In the genomic region with DNA sequence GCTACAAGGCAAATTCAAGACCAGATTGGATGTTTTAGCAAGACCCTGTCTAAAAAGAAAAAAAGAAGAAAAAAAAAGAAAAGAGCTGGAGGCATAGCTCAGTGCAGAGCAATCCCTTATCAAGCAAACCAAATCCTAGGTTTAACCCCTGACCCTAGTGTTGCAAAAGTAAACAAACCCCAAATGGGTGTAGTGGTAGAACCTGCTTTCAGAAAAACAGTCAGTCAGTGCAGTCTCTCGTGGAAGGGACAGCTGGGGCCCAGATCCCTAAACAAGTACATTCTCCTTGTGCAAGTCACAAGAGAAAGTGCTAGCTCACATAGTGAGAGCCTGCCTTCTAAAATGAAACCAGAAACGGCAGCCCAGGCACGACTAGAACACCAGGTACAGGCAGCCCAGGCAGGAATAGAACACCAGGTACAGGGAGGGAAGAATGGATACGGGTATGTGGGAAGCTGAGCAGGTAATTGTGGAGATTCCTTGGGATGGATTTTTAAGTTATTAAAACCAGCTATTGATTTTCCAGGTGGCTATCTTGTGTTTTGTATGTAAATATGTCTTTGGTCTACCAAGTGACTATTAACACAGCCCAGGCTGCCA, we compare ENCODE assay signal across 11 mouse cellular contexts. TPM values are rescaled to one million over a fixed set of nuclear protein-coding genes. Genes with fewer than 3 reads are reported as not detected.
DNase-seq lines count a peak whose midpoint lies in the region; ATAC-seq and TF ChIP-seq lines count a peak whose summit lies in the region.
"Had no signal": no experiment of that assay in that cellular context is flagged by ENCODE, and none has a peak within 500 bp of the region (broad histone marks: within the 10 kb centered on the region; RNA-seq: fewer than 3 reads in every experiment).

No protein-coding gene starts in this region.

- H3K4me3 ChIP-seq in gastrocnemius, adult 2 months = no peak overlapping the region
- peak overlapping the region; percentile 74 for H3K4me3 ChIP-seq in megakaryocyte, embryonic 14.5 days (replicated peaks)
- H3K4me3 ChIP-seq in intestine, postnatal 0 days (ENCODE audit: low read depth, low read length) = no peak overlapping the region
- H3K4me3 ChIP-seq in hindbrain, embryonic 14.5 days (replicated peaks; ENCODE audit: low read length) = no peak overlapping the region
- H3K4me3 ChIP-seq: forebrain, embryonic 15.5 days had no signal

- H3K27me3 ChIP-seq in megakaryocyte, embryonic 14.5 days (replicated peaks) = peaks cover 28% of the 10 kb centered on the region
- H3K27me3 ChIP-seq in intestine, postnatal 0 days (replicated peaks; ENCODE audit: control insufficient read depth, insufficient read depth, low read length) = no peaks in the 10 kb centered on the region
- H3K27me3 ChIP-seq in hindbrain, embryonic 14.5 days (ENCODE audit: control insufficient read depth, insufficient read depth, low read length) = no peaks in the 10 kb centered on the region
- H3K27me3 ChIP-seq: forebrain, embryonic 15.5 days had no signal

- peaks cover 8% of the 10 kb centered on the region for H3K4me1 ChIP-seq in megakaryocyte, embryonic 14.5 days
- H3K4me1 ChIP-seq in intestine, postnatal 0 days (replicated peaks; ENCODE audit: control insufficient read depth, insufficient read depth, low read length) = no peaks in the 10 kb centered on the region
- H3K4me1 ChIP-seq in hindbrain, embryonic 14.5 days (replicated peaks; ENCODE audit: control insufficient read depth, insufficient read depth, low read length) = no peaks in the 10 kb centered on the region
- H3K4me1 ChIP-seq: forebrain, embryonic 15.5 days had no signal

- DNase-seq in gastrocnemius, adult 2 months = peak; percentile 38
- no peak for DNase-seq in gastrocnemius, adult 18-20 months (ENCODE audit: low spot score)
- DNase-seq in thymus, postnatal 14 days = peak; percentile 21
- DNase-seq in hindbrain, embryonic 14.5 days (ENCODE audit: low spot score) = no peak

- no peaks in the 10 kb centered on the region for H3K9me3 ChIP-seq in megakaryocyte, embryonic 14.5 days
- H3K9me3 ChIP-seq in intestine, postnatal 0 days (ENCODE audit: control insufficient read depth) = no peaks in the 10 kb centered on the region
- no peaks in the 10 kb centered on the region for H3K9me3 ChIP-seq in hindbrain, embryonic 14.5 days (ENCODE audit: control insufficient read depth, low read length)
- H3K9me3 ChIP-seq: forebrain, embryonic 15.5 days had no signal

- no peak overlapping the region for H3K27ac ChIP-seq in gastrocnemius, adult 2 months
- H3K27ac ChIP-seq in intestine, postnatal 0 days (ENCODE audit: low read depth, low read length) = no peak overlapping the region
- no peak overlapping the region for H3K27ac ChIP-seq in hindbrain, embryonic 14.5 days
- H3K27ac ChIP-seq: forebrain, embryonic 15.5 days had no signal

- intact Hi-C loops in gastrocnemius, adult 2 months (cut with DNase I) = loop anchor here (5.0 to 10.0 kb wide), 3 partner anchors 45 to 235 kb away; no protein-coding TSS in a partner anchor

- WGBS in intestine, postnatal 0 days = 19% methylated on average over 4 of the region's 4 CpGs
- WGBS in hindbrain, embryonic 14.5 days = 69% methylated on average over 4 of the region's 4 CpGs

- H3K4me2 ChIP-seq in intestine, postnatal 0 days (replicated peaks; ENCODE audit: low read depth) = peak overlapping the region; percentile 24; the same call in 1 of the 2 replicates
- no peak overlapping the region for H3K4me2 ChIP-seq in hindbrain, embryonic 14.5 days (replicated peaks)
- H3K4me2 ChIP-seq: forebrain, embryonic 15.5 days had no signal

- no peak overlapping the region for H3K9ac ChIP-seq in intestine, postnatal 0 days (ENCODE audit: low read depth, low read length)
- H3K9ac ChIP-seq in hindbrain, embryonic 14.5 days = no peak overlapping the region
- H3K9ac ChIP-seq: forebrain, embryonic 15.5 days had no signal

- H3K36me3 ChIP-seq in megakaryocyte, embryonic 14.5 days (replicated peaks; ENCODE audit: low read length) = no peaks in the 10 kb centered on the region
- H3K36me3 ChIP-seq in intestine, postnatal 0 days (ENCODE audit: control insufficient read depth, insufficient read depth) = no peaks in the 10 kb centered on the region
- H3K36me3 ChIP-seq in hindbrain, embryonic 14.5 days (replicated peaks; ENCODE audit: control insufficient read depth, insufficient read depth) = no peaks in the 10 kb centered on the region
- H3K36me3 ChIP-seq: forebrain, embryonic 15.5 days had no signal

- no peak for ATAC-seq in megakaryocyte, adult 5-6 weeks (ENCODE audit: poor library complexity, severe bottlenecking)
- ATAC-seq in intestine, postnatal 0 days = no peak
- ATAC-seq in hindbrain, embryonic 14.5 days (ENCODE audit: low FRiP score) = no peak
- no peak for ATAC-seq in erythroid progenitor cell, adult 5-6 weeks (replicated peaks; ENCODE audit: low FRiP score, poor library complexity, severe bottlenecking)
- ATAC-seq: forebrain, embryonic 15.5 days had no signal

- TF ChIP-seq CTCF in gastrocnemius, adult 2 months (IDR thresholded peaks at IDR 0.05) = no peak
- TF ChIP-seq CTCF in intestine, postnatal 0 days (IDR thresholded peaks at IDR 0.05; ENCODE audit: low read depth) = no peak

RNA-seq across cellular contexts. Expression of gene Avpr1b, which starts 13.6 kb away (rescaled TPM):
- total RNA-seq in gastrocnemius, adult 2 months (2021) = not detected
- not detected for total RNA-seq in gastrocnemius, adult 18-20 months (2021)
- polyA plus RNA-seq in megakaryocyte, embryonic 14.5 days (2012; ENCODE audit: insufficient read depth, low replicate concordance) = not detected in 2 replicates
- total RNA-seq in megakaryocyte, adult 5-6 weeks (2015) = not detected in 2 replicates
- total RNA-seq in megakaryocyte, adult 5-6 weeks (2017) = not detected in 2 replicates
- polyA plus RNA-seq in intestine, postnatal 0 days (2015; fragmentation: Nextera tagmentation; extraction: Ambion mirVana) = 0.05 TPM in 1 of 2 replicates, not detected in the other
- not detected in 2 replicates for polyA plus RNA-seq in hindbrain, embryonic 14.5 days (2014; fragmentation: Nextera tagmentation; extraction: Ambion mirVana)
- total RNA-seq in erythroid progenitor cell, adult 5-6 weeks (2015; ENCODE audit: low replicate concordance) = not detected in 2 replicates
- total RNA-seq in erythroid progenitor cell, adult 5-6 weeks (2017; ENCODE audit: low replicate concordance) = not detected in 2 replicates
- total RNA-seq: heart, postnatal 14 days had no signal
- polyA plus RNA-seq: forebrain, embryonic 15.5 days; limb, embryonic 11.5 days had no signal

RNA-seq across cellular contexts. Expression of gene Ctse, which starts 25.4 kb away (rescaled TPM):
- under 1 TPM in 1 of 2 experiments, not detected in 1; 0.11 TPM for total RNA-seq in gastrocnemius, adult 2 months (2021)
- total RNA-seq in gastrocnemius, adult 18-20 months (2021) = under 1 TPM; 0.16 to 0.19 TPM
- polyA plus RNA-seq in megakaryocyte, embryonic 14.5 days (2012; ENCODE audit: insufficient read depth, low replicate concordance) = 4.2 TPM in 1 of 2 replicates, not detected in the other
- total RNA-seq in megakaryocyte, adult 5-6 weeks (2015) = 32.7 and 55.0 TPM in 2 replicates
- total RNA-seq in megakaryocyte, adult 5-6 weeks (2017) = 15.1 and 31.0 TPM in 2 replicates
- 5.5 and 16.5 TPM in 2 replicates for polyA plus RNA-seq in intestine, postnatal 0 days (2015; fragmentation: Nextera tagmentation; extraction: Ambion mirVana)
- 0.16 TPM in 1 of 2 replicates, not detected in the other for polyA plus RNA-seq in hindbrain, embryonic 14.5 days (2014; fragmentation: Nextera tagmentation; extraction: Ambion mirVana)
- total RNA-seq in erythroid progenitor cell, adult 5-6 weeks (2015; ENCODE audit: low replicate concordance) = 3,936 and 3,940 TPM in 2 replicates
- 2,045 and 2,132 TPM in 2 replicates for total RNA-seq in erythroid progenitor cell, adult 5-6 weeks (2017; ENCODE audit: low replicate concordance)
- polyA plus RNA-seq: forebrain, embryonic 15.5 days had no signal

Comparison
In these comparisons a context has a peak if more than half of its experiments do, and no peak if none do; other contexts are left out.
1. DNase-seq: peak in gastrocnemius, adult 2 months (single experiment) and thymus, postnatal 14 days (single experiment); none in gastrocnemius, adult 18-20 months (single experiment) and hindbrain, embryonic 14.5 days (single experiment).
2. RNA of gene Ctse, which starts 25.4 kb away (total RNA-seq): 2,045 to 3,940 TPM in erythroid progenitor cell, adult 5-6 weeks; 15.1 to 55.0 TPM in megakaryocyte, adult 5-6 weeks, 0.16 to 0.19 TPM in gastrocnemius, adult 18-20 months and 0.11 TPM in gastrocnemius, adult 2 months; every median in the first group is over 10 times any median in the second.